Mouse (Mus musculus) mesoderm, embryonic 11.5 days (tissue): Measurements from ENCODE around the gene Psmb8.

Experiments used
- DNase-seq: peaks from one replicate; pipeline ENCODE4 v3.0.0-alpha.2; 2012; ENCODE audit warnings: low read depth, low spot score

The Psmb8 gene

DNA sequence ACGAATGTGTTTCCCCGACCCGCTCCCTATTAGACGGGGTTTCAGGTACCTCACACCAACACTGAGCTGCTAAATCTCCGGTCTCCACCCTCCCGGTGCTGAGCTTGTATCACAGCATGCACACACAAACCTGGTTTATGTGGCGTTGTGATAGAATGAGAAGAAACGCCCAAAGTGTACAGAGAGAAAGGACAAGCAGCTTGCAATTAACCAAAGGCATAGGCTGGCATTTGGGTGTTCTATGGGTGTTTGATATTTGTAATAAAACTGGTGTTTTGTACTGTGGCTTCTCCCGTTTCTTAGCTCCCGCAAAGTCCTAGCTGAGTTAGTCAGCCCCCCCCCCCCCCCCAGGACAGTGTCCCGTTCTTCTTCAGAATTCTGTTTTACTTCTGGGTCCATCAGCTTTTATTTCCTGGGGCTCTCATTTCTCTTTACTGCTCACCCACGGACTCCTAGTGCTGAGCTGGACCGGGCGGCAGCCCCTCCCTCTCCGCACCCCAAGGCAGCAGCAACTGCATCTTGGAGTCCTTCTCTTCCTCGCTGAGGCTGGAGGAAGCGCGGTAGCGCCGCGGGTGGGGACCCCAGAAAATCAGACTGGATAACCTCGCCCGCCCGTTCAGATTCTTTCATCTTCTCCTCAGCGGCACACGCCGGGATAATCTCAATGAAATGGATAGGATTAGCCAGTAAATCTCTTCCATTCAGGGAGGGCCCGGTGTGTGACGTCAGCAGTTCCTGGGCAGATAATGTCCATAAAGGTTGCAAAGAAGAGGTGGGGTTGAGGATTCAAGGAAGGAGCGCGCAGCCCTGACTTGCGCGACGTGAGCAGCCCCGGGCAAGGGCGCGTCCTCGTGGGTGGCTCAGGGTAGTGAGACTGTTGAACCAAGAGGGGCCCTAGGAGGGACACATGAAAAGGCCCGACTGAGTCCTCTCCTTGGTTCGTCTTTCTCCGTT is at the start of gene Psmb8:
Gene Psmb8, plus strand, starts transcription at position 781 of the 954 bp plus-strand sequence.
- peak; percentile 80 for DNase-seq

DNA sequence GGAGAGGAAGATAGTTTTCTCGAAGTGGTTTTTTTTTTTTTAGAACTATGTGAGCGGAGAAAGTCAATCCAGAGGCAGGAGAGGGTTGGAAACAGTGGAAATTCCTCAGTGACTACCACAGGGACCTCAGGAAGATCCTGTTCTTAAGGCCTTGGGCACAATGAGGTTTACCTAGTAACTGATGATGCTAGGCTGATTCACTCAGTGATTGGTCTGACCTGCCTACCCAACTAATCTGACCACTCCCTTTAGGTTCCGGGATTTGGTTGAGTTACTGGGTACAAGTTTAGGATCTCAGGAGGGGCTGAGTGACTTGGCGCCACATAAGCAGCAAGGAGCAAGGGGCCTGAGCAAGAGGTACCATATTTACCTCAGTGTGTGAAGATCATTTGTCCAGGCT is 44.6 kb upstream of the Psmb8 start, which contains the start of gene H2-DMb1:
Gene H2-DMb1, plus strand, starts transcription at position 150 of the 400 bp plus-strand sequence.
- DNase-seq: peak; percentile 50

DNA sequence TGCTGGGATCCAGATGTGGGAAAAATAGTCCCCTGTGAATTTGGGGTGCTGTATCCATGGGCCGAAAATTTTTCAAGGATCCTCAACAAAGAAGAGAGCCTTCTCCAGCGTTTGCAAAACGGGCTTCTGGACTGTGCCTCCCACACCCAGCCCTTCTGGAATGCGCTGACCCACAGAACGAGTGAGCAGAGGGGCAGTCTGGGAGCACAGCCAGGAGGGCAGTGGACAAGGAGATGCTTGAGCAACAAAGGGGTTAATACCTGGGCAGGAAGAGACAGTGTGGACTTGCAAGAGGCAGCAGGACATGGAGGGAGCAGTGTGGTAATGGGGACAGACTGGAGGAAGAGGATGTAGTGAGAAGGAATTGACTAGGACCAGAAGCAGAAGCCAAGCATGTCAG is 42.0 kb upstream of the Psmb8 start:
- no peak for DNase-seq

DNA sequence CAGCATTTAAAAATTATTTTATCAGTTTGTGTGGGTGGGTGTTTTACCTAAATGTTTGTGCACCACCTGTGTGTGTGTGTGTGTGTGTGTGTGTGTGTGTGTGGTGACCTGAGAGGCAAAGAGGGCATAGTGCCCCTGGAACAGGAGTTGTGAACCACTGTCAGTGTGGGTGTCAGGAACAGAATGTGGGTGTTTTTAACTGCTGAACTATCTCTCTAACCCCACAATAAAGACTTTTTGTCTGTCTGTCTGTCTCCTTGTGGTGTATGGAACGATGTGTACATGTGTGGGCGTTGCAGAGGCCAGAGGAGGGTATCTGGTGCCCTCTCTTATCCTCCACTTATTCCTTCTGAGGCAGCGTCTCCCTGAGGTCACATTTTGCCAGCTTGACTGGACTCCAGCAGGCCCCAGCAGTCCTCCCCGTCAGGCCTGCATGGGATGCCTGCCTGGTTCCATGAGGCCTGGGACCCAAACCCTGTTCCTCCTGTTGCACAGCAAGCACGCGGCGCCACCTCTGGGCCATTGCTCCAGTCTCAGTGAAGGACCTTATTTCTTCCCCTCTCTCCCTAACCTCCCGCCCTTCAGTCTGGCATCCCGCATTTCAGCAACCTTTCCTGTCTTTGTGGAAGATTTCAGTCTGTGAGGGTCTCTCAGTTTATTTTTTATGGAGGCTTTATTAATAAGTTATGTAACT is 33.2 kb upstream of the Psmb8 start:
- no peak for DNase-seq

DNA sequence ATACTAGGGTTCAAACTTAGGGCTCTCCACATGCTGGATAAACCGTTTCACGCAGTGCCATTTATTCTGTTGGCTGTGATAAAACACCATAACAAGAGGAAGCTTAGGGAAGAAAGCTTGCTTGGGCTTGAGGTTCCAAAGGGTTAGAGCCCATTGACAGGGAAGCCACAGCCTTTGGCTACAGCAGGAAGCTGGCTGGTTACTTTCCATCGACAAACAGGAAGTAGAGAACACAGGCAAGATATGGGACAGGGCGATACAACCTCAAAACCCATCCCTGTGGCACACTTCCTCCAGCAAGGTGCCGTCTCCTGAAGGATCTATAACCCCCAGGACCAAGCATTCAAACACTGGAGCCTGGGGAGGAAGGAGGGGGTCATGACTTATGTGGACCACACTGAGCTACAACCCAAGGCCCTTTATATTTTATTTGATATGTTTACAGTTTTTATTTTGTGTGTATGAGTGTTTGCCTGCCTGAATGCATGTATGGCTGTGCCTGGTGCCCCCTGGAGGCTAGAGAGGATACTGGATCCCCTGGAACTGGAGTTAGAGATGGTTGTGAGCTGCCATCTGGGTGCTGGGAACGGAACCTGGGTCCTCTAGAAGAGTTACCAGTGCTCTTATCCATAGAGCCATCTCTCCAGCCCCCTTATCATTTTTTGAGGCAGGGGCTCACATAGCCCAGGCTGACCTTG is 32.3 kb upstream of the Psmb8 start:
- no peak for DNase-seq

DNA sequence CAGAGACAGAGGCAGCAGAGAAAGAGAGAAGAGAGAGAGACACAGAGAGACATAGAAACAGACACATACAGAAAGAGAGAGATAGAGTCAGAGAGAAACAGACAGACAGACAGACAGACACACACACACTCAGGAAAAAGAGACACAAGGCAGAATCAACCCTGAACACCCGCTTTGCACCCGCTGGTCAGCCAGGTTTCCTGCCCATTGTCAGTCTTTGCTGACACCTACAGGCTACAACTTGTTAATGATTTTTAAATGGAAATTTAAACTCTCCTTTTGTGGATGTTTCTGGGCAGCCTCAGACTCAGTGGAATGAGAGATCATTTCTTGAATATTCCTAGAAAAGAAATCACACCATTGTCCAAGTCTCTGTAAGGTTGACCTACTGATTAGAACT is 28.2 kb upstream of the Psmb8 start:
- DNase-seq: peak; percentile 57

DNA sequence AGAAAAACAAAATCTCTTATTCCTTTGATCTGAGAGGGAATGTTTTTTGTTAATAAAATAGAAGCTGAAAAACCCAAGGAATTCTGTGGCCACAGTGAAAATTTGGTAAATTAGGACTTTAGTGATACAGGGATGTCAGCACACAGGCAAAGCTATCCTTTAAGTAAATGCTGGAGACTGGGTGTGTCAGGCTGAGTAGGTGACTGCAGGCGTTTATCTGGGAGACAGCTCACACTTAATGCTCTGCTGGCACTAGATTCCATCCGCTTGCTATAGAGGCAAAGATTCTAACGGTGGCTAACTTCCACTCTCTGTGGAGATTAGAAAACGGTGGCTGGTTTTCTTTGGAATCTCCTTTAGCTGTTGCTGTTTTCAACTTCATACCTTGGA is 27.0 kb upstream of the Psmb8 start:
- no peak for DNase-seq

DNA sequence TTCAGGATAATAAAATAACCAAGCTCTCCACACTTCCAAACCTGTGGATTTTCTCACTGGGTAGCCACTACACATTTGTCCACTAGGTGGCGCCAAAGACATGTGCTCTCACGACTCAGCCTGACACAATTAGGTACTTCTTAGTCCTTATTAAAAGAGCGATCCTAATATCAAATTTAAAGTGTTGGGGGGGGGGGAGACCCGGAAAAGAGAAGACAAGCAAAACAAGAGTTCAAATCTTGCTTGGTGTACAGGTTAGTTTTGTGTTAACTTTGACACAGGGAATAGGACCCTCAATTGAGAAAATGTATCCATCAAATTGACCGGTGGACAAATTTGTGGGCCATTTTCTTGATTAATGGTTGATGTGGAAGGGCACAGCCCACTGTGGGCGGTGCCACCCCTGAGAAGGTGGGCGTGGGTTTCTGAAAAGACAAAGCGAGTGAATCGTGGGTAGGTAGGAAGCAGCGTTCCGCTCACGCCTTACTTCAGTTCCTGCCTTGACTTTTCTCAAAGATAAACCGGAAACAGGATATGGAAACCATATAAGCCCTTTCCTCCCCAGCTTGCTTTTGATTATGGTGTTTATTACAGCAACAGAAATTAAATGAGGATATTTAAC is 26.5 kb upstream of the Psmb8 start:
- peak; percentile 67 for DNase-seq

DNA sequence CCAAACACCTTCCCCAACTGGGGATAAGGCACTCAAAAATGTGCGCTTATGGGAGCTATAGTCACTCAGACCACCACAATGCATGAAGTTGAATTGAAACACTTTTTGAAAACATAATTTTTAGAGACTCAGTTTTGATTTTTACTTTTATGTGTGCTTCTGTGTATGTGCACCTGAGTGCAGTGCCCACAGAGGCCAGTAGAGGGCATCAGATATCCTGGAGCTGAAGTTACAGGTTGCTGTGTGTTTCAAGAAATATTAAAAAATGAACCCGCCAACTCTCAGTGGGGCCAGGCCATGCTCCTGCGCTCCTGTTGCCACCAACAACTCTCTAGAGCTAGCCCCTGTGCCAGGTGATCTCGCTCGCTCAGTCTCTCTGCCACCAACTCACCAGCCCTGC is 25.0 kb upstream of the Psmb8 start:
- no peak for DNase-seq

DNA sequence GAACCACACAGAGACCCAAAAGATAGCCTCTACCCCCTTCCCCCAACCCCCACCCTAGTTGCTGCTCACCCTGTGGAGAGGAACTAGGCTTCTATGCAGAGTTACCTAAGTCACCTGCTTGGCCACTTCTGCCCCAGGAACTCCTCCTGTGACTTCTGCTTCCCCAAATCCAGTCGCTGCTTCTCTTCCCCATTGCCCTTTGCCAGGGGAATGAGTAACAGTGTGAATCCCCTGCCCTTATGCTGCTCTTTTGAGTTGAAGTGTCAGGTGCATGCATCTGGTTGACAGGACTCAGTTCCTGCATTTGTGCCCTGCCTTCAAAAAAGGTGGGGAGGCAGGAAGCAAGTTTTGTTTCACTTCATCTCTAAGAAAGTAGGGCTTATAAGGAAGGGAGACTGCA is 23.4 kb upstream of the Psmb8 start:
- DNase-seq: no peak

DNA sequence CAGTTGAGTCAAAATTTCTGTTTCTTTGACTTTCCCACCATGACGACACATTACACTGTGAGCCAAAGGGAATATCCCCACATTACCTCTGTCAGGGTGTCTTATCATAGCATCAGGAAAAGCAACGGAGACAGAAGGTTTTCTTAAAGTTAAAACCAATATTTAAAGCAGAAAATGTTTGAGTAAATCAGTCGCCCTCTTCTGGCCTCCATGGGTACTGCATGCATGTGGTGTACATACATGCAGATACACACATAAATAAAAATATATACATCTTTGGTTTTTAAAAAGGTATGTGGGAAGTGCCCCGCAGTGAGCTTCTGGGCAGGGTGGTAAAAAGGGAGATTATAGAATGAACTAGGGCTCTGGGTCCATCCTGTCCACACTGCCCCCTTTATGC is 20.3 kb upstream of the Psmb8 start:
- DNase-seq: no peak

DNA sequence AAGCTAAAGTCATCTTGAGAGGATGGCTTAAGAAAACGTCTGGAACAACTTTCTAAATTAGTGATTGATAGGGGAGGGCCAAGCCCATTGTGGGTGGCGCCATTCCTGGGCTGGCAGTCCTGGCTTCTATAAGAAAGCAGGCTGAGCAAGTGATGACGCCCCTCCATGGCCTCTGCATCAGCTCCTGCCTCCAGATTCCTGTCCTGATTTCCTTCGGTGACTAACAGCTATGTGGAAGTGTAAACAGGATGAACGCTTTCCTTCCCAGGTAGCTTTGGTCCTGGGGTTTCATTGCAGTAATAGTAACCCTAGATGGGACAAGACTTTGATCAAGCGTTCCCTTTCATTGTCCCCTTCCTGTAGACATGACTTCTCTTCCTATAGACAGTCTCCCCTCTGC is 18.5 kb upstream of the Psmb8 start:
- DNase-seq: no peak

DNA sequence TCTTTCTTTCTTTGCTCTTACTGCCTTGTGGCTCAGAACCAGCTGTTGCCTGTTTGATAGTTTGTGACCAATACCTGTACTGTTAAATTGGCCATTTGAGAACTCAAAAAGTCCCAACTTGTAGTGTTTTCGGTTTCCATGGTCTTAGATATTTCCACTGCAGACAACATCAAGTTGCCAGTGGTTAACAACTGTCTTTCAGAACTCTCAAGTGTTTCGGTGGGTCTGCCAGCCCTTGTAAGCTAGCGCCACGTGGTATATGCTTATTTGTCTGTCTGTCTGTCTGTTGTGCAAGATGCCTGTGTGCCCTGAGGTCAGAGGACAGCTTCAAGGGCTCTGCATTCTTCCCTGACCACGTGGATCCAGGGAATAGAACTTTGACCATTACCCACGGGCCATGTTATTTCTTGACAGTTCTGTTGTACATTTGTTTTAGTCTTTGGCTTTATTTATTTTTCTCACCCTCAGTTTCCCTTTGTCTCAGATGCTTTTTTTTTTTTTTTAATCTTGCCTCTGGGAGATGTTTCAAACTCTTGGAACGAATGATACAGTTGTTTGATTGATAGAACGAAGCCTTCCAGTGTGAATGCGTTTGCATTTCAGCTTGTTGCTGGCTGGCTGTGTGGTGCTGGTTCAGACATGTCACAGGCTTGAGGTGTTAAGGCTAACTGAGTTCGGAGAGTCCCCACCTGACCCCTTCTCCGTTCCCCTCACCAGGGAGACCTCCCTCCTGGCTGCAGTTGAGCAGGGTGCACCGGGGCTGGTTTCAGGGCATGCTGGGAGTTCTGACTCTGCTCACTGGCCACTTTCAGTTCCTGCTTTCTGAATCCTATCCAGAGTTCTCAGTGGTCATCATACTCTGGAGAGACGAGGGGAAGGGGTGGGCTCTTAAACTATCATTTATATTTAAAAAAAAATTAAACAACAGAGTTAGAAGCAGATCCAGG is 17.3 kb upstream of the Psmb8 start:
- no peak for DNase-seq

DNA sequence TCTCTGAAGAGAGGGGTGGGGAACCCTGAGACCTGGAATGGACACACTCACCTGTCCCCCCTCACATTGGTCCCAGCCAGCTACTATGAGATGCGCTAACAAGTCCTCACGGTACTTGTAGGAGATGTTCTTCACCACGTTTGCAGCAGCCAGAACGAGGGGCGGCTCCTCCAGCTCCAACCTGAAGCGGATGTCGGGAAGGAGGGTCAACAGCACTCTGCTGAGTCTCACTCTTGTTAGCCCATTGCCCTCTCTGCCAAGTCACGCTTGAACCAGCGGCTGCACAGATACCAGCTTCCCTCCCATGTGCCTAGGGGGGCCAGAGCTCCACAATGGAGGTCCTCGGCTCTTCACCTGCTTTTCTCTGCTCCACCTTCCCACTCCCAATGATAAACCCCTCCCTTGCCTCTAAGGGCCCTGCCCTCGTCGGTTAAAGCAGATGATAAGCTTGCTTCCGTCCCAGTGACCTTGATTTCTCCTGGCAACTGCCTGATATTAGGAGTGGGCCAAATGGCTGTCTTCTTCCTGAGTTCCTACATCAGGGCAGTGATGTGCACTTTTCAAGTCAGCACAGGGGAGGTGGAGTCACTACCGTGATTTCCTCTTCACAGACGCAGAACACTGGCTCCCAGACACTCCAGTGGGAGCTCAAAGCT is 13.8 kb upstream of the Psmb8 start:
- DNase-seq: no peak

DNA sequence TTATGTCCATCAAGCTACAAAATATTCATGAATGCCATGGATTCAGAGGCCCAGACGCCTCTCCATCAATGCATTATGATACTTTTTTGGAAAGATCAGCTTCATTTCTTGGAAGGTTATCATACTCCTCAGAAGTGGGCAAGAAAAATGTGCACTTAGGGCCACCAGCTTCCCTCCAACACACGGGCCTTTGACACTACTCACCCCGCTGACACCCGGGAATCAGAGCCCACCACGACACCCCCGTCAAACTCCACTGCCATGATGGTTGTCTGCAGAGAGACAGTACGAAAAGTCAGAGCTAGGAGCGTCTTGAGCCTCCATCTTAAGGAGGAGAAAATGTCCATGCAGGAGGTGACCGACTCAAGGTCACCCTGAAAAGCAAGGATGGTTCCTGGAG is 12.0 kb upstream of the Psmb8 start:
- DNase-seq: no peak

DNA sequence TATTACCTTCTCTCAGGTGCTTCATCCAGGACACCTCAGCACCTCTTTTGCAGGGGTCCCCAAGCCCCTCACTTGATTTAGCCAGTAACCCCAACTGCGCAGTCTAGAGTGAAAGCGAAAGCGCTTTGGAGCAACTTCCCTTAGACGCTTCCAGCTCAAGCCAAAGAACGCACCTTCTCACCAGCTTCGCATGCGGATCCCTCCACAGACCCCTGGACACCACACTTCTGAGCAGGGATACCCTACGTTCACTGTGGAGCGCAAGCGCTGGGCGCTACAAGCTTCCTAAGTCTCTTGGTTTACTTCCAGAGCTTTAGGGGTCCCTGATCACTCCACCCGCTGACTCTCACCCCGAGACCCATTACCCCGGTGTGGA is 10.6 kb upstream of the Psmb8 start:
- DNase-seq: no peak

DNA sequence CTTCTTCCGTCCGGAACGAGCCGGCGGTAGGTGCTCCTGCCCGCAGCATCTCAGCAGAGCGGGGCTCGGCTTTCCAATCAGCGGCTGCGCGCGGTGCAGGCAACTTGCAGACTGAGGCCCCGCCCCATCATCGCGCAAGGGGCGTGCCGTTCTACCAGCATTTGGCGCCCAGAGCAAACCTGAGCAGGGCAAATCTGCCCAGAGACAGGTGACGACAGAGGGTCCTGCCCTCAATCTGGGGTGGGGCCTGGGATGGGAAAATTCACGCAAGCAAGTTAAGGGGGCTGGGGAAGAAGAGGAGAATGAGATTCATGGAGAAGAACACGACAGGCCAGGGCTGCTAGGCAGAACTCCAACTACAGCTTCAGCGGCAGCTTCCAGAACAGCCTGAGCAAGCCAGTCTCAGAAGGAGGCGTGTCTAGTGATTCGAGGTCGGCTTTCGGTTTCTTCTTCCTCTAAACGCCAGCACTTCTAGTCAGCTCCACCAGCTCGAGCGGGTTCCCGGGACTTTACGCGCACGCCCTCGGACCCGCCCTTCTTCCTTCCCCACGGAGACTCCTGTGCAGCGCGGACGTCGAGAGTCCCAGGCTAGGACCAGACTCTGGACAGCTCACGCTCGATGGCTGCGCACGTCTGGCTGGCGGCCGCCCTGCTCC is 10.1 kb upstream of the Psmb8 start, which contains the start of the genes Tap1 and Psmb9:
Gene Tap1, plus strand, starts transcription at position 293 of the 656 bp plus-strand sequence.
Gene Psmb9, minus strand, starts transcription at position 504 of the 656 bp plus-strand sequence.
- DNase-seq: peak; percentile 96

DNA sequence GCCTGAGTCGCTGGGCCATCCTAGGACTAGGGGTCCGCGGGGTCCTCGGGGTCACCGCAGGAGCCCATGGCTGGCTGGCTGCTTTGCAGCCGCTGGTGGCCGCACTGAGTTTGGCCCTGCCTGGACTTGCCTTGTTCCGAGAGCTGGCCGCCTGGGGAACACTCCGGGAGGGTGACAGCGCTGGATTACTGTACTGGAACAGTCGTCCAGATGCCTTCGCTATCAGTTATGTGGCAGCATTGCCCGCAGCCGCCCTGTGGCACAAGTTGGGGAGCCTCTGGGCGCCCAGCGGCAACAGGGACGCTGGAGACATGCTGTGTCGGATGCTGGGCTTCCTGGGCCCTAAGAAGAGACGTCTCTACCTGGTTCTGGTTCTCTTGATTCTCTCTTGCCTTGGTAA is 9.5 kb upstream of the Psmb8 start:
- no peak for DNase-seq

DNA sequence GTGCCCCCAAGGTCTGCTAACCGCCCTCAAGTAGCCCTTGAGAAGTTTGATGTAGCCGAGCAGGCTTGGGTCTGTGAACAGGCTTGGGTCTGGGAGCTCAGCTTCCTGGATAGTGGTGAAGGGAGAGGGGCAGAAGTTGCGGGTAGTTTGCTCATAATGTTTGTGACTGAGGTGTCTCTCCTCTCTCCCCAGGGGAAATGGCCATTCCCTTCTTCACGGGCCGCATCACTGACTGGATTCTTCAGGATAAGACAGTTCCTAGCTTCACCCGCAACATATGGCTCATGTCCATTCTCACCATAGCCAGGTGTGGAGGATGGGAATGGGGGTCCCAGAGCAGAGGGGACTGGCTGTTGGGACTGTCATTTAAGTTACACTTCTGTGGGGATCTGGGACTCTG is 8.5 kb upstream of the Psmb8 start:
- DNase-seq: no peak
